Mouse (Mus musculus) kidney, adult 2 months (tissue): ENCODE data around the gene Plekho2.

Source experiments
- CTCF ChIP-seq: fragments of 200-500 bp; conservative IDR thresholded peaks from 2 replicates; pipeline ENCODE4 v1.5.1; 2011; ENCODE audit warnings: low read depth, mild to moderate bottlenecking, control low read depth, low read length, moderate library complexity, mixed read lengths; ENCODE audit not compliant: insufficient read depth, insufficient read length
- POLR2A ChIP-seq: fragments of 200-500 bp; IDR thresholded peaks from one replicate; pipeline ENCODE4 v1.6.1; 2011; ENCODE audit warnings: low read depth, low read length, control low read depth

DNA sequence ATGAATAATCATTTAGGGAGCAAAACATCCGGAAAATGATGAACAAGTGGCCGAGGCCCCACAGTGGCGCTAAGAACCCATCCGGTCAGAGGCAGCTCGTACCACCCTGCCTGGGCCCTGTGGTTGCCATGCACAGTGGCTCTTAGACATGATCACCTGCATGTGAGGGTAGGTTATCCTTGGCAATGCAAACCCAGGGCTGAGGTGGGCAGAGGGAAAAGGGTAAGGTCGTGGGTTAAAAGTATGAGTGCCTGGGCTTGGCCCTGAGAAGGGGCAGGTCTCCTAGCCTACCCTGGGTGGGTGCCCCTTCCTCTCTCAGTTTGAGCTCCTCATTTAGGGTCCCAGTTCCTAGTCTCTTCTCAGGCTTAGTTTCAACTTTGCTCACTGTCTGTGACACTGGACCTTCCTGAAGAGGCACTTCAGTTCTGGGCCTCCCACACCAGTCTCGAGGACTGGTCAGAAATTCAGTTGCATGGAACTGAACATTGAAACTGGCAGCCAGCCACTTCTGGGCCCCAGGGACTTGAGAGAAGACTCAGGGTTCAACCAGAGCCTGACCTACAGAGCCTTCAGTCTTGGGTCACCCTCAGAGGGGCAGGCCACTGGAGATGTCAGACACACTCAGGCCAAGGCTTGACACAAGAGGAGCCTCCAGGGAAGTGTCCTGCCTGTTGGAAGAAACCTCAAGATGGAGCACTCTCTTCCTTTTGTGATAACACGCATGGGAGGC, 41.8 kb downstream of the Plekho2 start:
- TF ChIP-seq CTCF (no peak), POLR2A (no peak)
